Mouse (Mus musculus) stomach, embryonic 14.5 days (tissue): ENCODE measurements at regions not wholly inside any gene's neighbourhood (a gene's known extent, or its start where the extent isn't known, plus 50 kb on each side); places are given as distances from the start of the nearest gene placed in this dataset.

Experiments
- ATAC-seq: fragments of 200-750 bp; cut with Nextera tagmentation; 2 replicates; pipeline ENCODE4 v1.8.0; 2017; ENCODE audit warnings: low read depth, moderate TSS enrichment; ENCODE audit not compliant: insufficient number of reproducible peaks, insufficient read depth, low FRiP score
- H3K27ac ChIP-seq: fragments of 300-500 bp; sonication (generic); 2 replicates; pipeline ENCODE4 v1.5.1; 2014; ENCODE audit warnings: mild to moderate bottlenecking, low read length, moderate library complexity, mixed read lengths
- H3K27me3 ChIP-seq: fragments of 300-500 bp; sonication (generic); 2 replicates; pipeline ENCODE4 v1.6.1; 2014; ENCODE audit warnings: low read length, control low read depth, mixed read lengths; ENCODE audit not compliant: control insufficient read depth, insufficient read depth
- H3K36me3 ChIP-seq: fragments of 300-500 bp; sonication (generic); 2 replicates; pipeline ENCODE4 v1.6.1; 2014; ENCODE audit warnings: mild to moderate bottlenecking, control low read depth, low read length, moderate library complexity, mixed read lengths; ENCODE audit not compliant: control insufficient read depth, insufficient read depth
- H3K4me1 ChIP-seq: fragments of 300-500 bp; sonication (generic); 2 replicates; pipeline ENCODE4 v1.6.1; 2014; ENCODE audit warnings: low read length, control low read depth, mixed read lengths; ENCODE audit not compliant: control insufficient read depth, insufficient read depth
- H3K4me2 ChIP-seq: fragments of 300-500 bp; sonication (generic); replicated peaks from 2 replicates; pipeline ENCODE4 v1.6.1; 2014; ENCODE audit warnings: low read depth, low read length, control low read depth
- H3K4me3 ChIP-seq: fragments of 300-500 bp; sonication (generic); 2 replicates; pipeline ENCODE4 v1.5.1; 2014; ENCODE audit warnings: low read depth, low read length, control low read depth
- H3K9ac ChIP-seq: fragments of 300-500 bp; sonication (generic); replicated peaks from 2 replicates; pipeline ENCODE4 v1.6.1; 2014; ENCODE audit warnings: low read depth, mild to moderate bottlenecking, control low read depth, low read length, moderate library complexity, mixed read lengths
- H3K9me3 ChIP-seq: fragments of 300-500 bp; sonication (generic); 2 replicates; pipeline ENCODE4 v1.6.1; 2016; ENCODE audit warnings: low read depth, low read length, control low read depth; ENCODE audit not compliant: control insufficient read depth
- WGBS: fragments of 180-500 bp; shearing (Covaris S2); extraction: QIAGEN DNeasy Blood & Tissue Kit; methylation state at CpG from one replicate; pipeline ENCODE4 v1.1.7; 2014; 5-methylcytosine and 5-hydroxymethylcytosine counted together

GRCm38 (mm10) chr3:63638572-63638971 lies 154.9 kb upstream of the Gm34302 start:
- WGBS = 36% methylated on average over 2 of the region's 2 CpGs

GRCm38 (mm10) chr3:63637913-63638312 lies 154.2 kb upstream of the Gm34302 start:
- no peaks in the 10 kb centered on the region for H3K9me3 ChIP-seq
- no peak overlapping the region for H3K9ac ChIP-seq
- no peaks in the 10 kb centered on the region for H3K4me1 ChIP-seq
- no peak for ATAC-seq
- no peak overlapping the region for H3K4me2 ChIP-seq
- H3K27ac ChIP-seq = no peak overlapping the region
- no peaks in the 10 kb centered on the region for H3K36me3 ChIP-seq
- WGBS = 87% methylated on average over 5 of the region's 5 CpGs
- no peaks in the 10 kb centered on the region for H3K27me3 ChIP-seq
- H3K4me3 ChIP-seq = no peak overlapping the region

More at GRCm38 (mm10) chr3:63638572-63638971, 154.9 kb upstream of the Gm34302 start:
- H3K27ac ChIP-seq = no peak overlapping the region
- no peaks in the 10 kb centered on the region for H3K36me3 ChIP-seq
- no peaks in the 10 kb centered on the region for H3K4me1 ChIP-seq
- no peak overlapping the region for H3K4me2 ChIP-seq
- no peaks in the 10 kb centered on the region for H3K9me3 ChIP-seq
- no peak for ATAC-seq
- H3K4me3 ChIP-seq = no peak overlapping the region
- H3K9ac ChIP-seq = no peak overlapping the region
- H3K27me3 ChIP-seq = no peaks in the 10 kb centered on the region

GRCm38 (mm10) chr3:63627724-63628123 lies 144.0 kb upstream of the Gm34302 start:
- no peak for ATAC-seq
- no peaks in the 10 kb centered on the region for H3K9me3 ChIP-seq
- no peak overlapping the region for H3K4me3 ChIP-seq
- H3K4me2 ChIP-seq = no peak overlapping the region
- no peak overlapping the region for H3K9ac ChIP-seq
- no peak overlapping the region for H3K27ac ChIP-seq
- WGBS = 76% methylated on average over 5 of the region's 5 CpGs
- H3K36me3 ChIP-seq = no peaks in the 10 kb centered on the region
- no peaks in the 10 kb centered on the region for H3K4me1 ChIP-seq
- H3K27me3 ChIP-seq = no peaks in the 10 kb centered on the region

- Histone ChIP-seq H3K4me3 (no peak overlapping the region), H3K27me3 (no peaks in the 10 kb centered on the region), H3K27ac (no peak overlapping the region), H3K9ac (no peak overlapping the region), H3K4me1 (0 out of 2 replicates have a peak, but pooled peaks cover 4% of the 10 kb centered on the region), H3K9me3 (no peaks in the 10 kb centered on the region; the same call in 1 of the 2 replicates), H3K36me3 (no peaks in the 10 kb centered on the region), H3K4me2 (no peak overlapping the region)
- ATAC-seq = no peak
- 24% methylated on average over 5 of the region's 5 CpGs for WGBS
These were observed 132.4 kb upstream of the Gm34302 start for GRCm38 (mm10) chr3:63616127-63616526.

- no peak overlapping the region for H3K27ac ChIP-seq
- H3K27me3 ChIP-seq = no peaks in the 10 kb centered on the region
- H3K9ac ChIP-seq = no peak overlapping the region
- 14% methylated on average over 1 of the region's 1 CpGs for WGBS
- no peak; the same call in 1 of the 2 replicates for ATAC-seq
- H3K4me3 ChIP-seq = no peak overlapping the region
- no peaks in the 10 kb centered on the region; the same call in 1 of the 2 replicates for H3K9me3 ChIP-seq
- H3K4me1 ChIP-seq = 0 out of 2 replicates have a peak, but pooled peaks cover 4% of the 10 kb centered on the region
- no peak overlapping the region for H3K4me2 ChIP-seq
- H3K36me3 ChIP-seq = no peaks in the 10 kb centered on the region
These were observed 130.0 kb upstream of the Gm34302 start for GRCm38 (mm10) chr3:63613652-63614051.

- 30% methylated on average over 3 of the region's 3 CpGs for WGBS
- H3K4me2 ChIP-seq = no peak overlapping the region
- no peaks in the 10 kb centered on the region for H3K27me3 ChIP-seq
- H3K9ac ChIP-seq = no peak overlapping the region
- no peaks in the 10 kb centered on the region; the same call in 1 of the 2 replicates for H3K9me3 ChIP-seq
- no peak for ATAC-seq
- H3K4me3 ChIP-seq = no peak overlapping the region
- H3K36me3 ChIP-seq = no peaks in the 10 kb centered on the region
- H3K27ac ChIP-seq = no peak overlapping the region
- 0 out of 2 replicates have a peak, but pooled peaks cover 4% of the 10 kb centered on the region for H3K4me1 ChIP-seq
These were observed 129.2 kb upstream of the Gm34302 start for GRCm38 (mm10) chr3:63612767-63613363.

- 37% methylated on average over 5 of the region's 5 CpGs for WGBS
- no peak overlapping the region for H3K4me2 ChIP-seq
- no peak overlapping the region for H3K9ac ChIP-seq
- H3K4me3 ChIP-seq = no peak overlapping the region
- H3K27me3 ChIP-seq = no peaks in the 10 kb centered on the region
- H3K9me3 ChIP-seq = no peaks in the 10 kb centered on the region
- ATAC-seq = peak; percentile 31; the same call in 1 of the 2 replicates
- H3K4me1 ChIP-seq = 0 out of 2 replicates have a peak, but pooled peaks cover 4% of the 10 kb centered on the region
- H3K27ac ChIP-seq = no peak overlapping the region
- H3K36me3 ChIP-seq = no peaks in the 10 kb centered on the region
These were observed 126.6 kb upstream of the Gm34302 start for GRCm38 (mm10) chr3:63610113-63610919.

- no peaks in the 10 kb centered on the region for H3K36me3 ChIP-seq
- H3K27ac ChIP-seq = no peak overlapping the region
- H3K4me3 ChIP-seq = no peak overlapping the region
- peak; percentile 87 for ATAC-seq
- 16% methylated on average over 17 of the region's 17 CpGs for WGBS
- 0 out of 2 replicates have a peak overlapping the region, but pooled peaks have one; percentile 15 for H3K4me2 ChIP-seq
- H3K9me3 ChIP-seq = no peaks in the 10 kb centered on the region
- H3K9ac ChIP-seq = no peak overlapping the region
- H3K4me1 ChIP-seq = 0 out of 2 replicates have a peak, but pooled peaks cover 4% of the 10 kb centered on the region
- H3K27me3 ChIP-seq = no peaks in the 10 kb centered on the region
These were observed 125.9 kb upstream of the Gm34302 start for GRCm38 (mm10) chr3:63609454-63610112.
